Mouse (Mus musculus): ENCODE data around the gene Myl10.
"Not testable (repeated sequence)": the region's sequence is repeated elsewhere in the genome, so short reads cannot be mapped to it uniquely, and the experiment has no call there.

Gene Myl10

DNA sequence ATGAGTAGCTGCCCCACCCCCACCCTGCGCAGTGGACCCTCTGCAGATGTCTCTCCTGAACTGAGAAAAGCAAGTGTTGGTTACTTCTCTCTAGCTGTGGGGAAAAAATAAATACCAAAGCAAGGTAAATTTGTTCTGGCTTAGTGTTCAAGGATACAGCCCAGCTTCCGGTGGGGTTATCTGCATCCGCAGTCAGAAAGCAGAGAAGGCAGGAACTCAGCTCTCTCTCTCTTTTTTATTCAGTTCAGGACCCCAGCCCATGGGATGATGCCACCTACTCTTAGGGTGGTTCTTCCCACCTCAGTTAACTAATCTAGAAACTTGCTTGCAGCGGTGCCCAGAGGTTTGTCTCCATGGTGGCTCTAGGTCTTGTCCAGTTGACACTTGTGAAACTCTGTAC is at the start of gene Myl10:
Gene Myl10 (plus strand): TSS at position 363 of the 400 bp plus-strand sequence.
- DNase-seq, result no peak

DNA sequence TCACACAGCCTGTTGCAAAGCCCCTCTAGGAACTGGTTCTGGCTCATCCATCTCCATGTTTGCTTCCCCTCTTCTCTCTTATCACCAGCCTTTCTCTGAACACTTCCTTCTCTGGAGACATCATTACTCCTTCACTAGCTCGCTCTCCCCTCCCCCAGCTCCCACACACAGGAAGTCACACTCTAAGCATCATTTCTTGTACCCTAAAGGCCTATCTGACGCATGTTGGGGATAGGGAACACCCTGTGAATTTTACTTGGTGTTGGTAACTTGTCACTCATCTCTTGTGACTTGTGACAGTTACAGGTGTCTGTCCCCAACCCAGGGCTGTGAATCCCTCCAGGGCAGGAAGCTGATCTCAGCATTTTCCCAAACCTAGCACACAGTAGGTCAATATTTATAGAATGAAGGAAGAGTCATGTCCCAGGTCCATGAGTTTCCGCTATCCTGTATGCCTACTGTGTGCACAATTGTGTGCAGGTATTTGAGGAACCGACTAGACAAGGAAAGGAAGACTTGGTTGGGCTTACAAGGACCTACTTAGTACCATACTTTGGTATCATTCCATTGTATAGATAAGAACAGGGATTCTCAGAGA is 46.1 kb upstream of the Myl10 start:
- DNase-seq, result no peak

DNA sequence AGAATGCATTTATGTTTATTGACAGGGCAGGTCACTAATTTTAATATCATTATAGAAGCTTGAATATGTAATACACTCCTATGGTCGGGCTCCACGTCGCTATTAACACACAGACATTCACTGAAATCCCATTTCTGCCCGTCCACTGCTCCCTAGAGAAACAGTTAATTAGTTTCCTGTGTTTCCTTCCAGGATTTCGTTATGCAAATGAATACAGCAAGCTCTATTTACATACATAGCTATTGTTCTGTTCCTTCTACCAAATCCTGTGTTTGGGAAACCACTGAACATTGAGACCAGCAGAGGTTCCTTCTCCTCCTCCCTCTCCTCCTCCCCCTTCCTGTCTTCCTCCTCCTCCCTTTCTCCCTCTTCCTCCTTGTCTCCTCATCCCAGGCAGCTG is 43.9 kb upstream of the Myl10 start:
- DNase-seq, result no peak

DNA sequence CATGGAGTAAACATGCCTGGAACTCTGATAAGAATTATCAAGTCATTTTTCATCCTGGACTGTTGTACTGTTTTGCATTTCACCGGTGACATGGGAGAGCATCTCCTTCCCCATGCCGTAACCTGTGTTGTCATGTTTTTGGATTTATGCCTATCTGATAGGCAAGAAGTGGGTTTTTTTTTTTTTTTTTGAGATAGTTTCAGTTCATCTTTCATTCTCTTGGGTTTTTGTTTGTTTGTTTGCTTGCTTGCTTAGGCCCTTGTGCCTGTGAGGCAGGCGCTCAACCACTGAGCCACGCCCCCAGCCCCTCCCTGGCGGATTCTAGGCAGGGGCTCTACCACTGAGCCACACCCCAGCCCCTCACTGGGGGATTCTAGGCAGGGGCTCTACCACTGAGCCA is 43.3 kb upstream of the Myl10 start:
- no peak for DNase-seq

DNA sequence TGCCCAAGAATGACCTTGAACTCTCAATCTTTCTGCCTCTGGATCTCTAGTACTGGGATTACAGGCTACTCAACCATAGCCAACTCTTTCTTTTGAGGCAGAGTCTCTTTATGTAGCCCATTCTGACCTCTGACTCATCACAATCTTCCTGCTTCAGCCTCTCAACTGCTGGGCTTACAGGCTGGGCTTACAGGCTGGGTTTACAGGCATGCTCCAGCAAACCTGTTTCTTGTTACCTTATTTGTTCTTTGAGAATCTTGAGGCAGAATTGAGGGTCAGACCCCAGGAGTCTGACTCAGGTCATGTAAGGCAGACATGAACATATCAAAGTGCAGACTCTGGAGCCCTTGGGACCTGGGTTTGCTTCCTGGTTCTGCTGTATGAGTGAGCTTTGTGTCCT is 38.5 kb upstream of the Myl10 start:
- DNase-seq, result no peak

DNA sequence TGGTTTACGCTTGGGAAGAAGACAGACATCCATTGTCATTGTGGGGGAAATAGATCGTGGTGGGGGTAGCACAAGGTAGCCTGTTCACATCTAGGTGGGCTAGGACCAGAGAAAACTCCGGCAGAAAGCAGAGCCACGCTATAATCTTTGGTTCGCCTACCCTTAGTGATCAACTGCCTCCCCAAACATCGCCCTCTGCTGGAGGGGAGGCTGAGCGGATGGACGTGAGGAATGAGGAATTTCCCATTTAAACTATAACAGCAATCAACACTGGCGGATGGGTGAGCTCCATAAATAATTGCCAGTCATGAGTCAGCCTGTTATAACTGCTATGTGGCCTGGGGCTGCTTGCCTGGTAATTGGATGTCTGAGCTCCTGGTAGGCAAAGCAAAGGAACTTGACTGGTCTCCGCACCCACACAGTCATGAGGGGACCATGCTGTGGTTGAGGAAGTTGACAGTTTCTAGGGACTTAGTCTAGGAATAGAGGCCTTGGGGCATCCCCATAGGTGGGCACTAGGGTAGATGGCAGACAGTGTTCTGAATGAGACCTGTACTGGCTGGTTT is 36.0 kb upstream of the Myl10 start:
- DNase-seq, result no peak

DNA sequence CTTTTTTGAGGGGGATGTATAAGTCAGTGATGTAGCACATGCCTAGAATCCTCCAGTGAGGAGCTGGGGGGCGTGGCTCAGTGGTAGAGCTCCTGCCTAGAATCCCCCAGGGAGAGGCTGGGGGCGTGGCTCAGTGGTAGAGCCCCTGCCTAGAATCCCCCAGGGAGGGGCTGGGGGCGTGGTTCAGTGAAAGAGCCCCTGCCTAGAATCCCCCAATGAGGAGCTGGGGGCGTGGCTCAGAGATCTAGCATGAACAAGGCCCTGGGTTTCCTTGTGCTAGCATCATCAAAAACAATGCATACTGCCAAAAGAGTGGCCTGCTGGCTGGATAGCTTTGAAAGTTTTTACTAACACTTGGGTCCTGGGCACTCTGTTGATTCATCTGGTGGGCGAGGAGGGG is 32.2 kb upstream of the Myl10 start:
- DNase-seq, result not testable (repeated sequence)

DNA sequence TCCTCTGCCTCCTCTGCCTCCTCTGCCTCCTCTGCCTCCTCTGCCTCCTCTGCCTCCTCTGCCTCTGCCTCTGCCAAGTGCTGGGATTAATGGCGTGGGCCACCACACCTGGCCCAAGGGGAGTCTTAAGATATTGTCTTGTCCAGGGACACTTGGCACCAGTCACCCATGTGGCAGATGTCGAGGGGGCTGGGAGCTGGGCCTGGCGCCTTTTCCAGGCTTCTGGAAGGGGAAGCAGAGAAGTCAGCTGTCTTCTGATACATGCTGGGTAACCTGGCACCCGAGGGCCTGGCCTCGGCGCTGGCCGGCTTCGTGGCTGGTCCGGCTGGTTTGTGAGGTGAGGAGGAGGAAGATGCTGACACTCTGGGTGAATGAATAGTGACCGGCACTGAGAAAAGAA is 30.7 kb upstream of the Myl10 start:
- DNase-seq, result no peak

DNA sequence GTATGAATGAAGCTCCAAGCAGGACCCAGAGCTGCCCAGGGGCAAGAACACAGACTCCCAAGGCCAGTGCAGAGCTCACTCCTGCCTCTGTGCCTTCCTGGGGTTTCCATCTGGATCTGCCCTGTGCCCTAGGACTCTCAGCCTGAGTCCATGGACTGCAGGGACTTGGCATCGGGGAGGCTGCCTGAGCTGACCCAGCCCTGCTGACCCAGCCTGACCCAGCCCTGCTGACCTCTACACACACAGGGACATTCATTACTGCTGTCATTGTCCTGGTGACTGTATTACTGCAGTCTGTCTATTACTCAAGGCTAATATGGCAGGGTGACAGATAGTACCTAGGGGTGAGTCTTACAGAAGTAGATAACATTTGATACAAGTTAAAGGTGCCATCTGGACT is 30.1 kb upstream of the Myl10 start:
- DNase-seq, result no peak

DNA sequence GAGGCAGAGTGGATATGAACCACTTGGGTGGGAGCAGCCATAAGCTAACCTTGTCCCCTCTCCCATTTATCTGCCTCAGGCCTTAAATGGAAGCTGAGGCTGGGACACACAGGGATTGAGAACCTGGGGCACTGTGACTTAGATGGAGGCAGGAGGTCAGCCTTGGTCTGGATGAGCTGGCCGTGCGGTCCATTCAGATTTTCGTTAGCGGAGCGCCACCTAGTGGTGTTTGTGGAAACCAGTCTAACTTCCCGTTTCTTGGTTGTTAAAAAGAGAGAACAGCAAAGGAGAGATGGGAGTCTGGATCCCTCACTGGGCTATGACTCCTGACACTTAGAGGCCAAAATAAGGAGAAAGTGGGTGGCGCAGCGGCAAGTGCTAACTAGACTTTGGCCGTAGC is 28.4 kb upstream of the Myl10 start:
- DNase-seq, result peak; percentile 65

DNA sequence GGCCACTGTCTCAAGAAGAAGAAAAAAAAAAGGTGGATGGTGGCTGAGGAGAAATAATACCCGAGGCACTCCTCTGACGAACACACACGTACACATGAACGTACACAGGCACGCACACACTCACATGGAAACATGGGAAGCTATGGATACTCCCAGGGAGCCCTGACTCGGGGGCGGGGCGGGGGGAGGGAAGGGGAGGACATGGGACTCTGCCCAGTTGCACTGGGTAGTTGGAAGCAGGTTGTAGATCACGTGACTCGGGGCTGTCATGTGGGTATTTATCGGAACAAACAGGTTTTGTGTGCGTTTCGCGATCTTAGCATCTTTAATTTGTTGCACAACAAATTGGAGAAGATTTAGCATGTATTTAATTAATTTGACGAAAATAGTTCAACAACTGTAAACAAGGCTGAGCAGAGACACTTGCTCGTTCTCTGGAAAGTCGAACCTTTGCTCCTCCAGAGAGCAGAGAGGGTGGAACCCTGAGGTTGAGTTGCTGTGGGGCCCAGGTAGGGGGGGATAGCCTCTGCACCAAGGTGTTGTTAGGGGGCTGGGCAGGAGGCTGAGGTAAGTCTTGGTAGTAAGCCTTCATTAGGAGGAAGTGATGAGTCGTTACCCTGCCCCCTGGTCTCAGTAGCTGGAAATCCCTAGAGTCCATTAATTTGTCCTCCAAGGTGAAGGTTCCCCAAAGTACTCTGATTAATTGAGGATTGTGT is 16.5 kb upstream of the Myl10 start:
- DNase-seq, result no peak

DNA sequence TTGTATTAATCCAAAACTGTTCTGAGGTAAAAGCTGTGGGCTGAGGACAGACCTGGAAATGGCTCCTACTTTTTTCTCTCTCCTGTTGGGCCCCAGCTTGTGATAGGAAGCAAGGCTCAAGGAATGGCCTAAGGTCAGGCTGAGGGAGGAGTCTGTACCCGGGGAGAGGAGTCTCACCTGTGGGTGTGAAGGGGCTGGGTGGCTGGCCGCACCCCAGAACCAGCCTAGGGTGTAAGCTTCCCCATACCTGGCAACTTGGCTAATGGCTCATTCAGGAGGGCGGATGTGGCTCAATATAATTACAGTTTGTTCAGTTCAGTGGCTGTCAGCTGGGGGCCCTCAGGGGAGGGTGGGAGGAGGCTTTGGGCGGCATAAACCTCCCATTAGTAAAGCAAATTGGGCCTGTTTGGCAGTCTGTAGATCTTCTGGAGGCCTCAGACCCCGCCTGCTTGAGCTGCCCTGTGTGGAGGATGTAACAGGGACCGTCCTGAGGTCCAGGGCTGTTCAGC is 14.1 kb upstream of the Myl10 start:
- DNase-seq, result no peak

DNA sequence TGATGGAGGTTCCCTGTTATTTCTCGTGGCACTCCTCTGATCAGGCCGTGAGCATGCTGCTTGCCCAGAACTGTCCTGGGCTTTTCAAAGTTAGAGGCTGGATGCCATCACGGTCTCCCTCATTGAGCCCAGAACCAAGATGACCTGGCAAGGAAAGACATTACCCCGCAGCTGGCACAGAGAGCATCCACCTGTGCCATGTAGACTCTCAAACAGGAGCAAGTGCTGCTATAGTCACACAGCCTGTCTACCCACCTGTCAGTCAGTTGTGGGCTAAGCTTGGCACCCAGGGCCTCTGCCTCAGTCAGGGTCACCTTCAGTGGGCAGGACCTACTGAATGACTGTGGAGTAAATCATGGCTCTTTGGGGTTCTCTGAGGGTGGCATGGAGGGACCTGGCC is 6.6 kb upstream of the Myl10 start:
- DNase-seq, result no peak

DNA sequence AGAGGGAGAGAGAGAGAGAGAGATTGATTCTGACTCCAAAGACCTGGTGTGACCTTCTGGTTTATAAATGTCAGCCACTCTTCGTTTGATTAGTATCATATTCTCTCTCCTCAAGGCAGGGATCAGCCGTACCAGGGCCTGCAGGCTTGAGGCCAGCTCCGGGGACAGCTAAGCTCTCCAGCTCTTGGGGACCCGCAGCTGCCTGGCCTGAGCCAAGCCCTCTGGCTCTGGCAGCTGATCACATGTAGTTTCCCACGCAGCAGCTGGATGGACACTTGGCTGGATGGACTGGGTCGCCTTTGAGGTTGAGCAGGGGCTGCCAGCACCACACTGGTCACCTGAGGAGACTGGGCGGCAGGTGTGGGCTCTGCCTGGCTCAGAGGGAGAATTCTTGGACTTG is 5.4 kb upstream of the Myl10 start:
- no peak for DNase-seq

DNA sequence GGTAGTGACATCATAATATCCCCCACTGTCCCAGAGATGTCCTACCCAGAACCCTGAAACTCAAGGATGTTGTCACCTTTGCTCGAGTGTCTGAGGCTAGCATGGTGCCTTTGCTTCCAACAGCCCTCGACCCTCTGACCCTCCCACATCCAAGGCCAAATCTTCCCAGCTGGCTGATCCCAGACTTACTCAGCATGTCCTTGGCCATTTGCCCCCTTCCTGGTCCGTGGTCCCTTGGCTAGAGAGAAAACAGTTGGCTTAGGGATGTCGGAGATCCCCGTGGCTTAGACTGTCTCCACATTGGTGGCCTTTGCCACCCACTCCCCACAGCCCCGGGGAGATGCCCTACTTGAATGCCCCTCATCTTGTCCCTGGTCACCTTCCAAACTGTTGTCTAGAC is 4.1 kb upstream of the Myl10 start:
- no peak for DNase-seq

DNA sequence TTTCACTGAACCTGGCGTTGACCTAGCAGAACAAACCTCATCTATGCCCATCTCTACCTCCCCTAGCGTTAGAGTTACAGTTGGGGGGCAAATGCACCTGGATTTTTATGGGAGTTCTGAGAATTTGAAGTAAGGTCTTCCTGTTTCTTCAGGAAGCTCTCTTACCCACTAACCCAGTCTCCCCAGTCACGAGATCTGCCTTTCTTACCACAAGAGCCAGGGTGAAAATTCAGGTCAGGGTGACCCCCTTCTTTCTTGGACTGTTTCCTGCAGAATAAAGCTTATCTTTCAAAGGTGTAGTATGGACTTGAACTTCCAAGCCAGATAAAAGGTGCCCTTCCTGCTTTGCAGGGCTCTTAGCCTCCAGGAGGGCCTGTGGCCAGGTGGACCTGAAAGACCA is 1.8 kb upstream of the Myl10 start:
- no peak for DNase-seq

DNA sequence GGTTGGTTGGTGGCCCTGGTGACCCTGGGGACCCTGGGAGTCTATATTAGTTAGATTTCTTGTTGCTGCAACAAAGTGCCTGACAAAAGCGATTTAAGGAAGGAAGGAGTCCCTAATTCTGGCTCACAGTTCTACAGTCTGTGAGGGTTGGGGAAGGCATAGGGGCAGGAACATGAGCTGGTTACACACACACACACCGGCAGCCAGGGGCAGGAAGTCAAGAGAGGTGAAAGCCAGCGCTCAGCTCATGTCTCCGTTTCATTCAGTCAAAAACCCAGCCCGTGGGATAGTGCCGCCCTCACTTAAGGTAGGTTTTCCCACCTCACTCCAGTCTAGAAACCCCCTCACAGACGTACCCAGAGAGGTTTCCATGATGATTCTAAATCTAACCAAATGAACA is 472 bp downstream of the Myl10 start:
- DNase-seq, result no peak

DNA sequence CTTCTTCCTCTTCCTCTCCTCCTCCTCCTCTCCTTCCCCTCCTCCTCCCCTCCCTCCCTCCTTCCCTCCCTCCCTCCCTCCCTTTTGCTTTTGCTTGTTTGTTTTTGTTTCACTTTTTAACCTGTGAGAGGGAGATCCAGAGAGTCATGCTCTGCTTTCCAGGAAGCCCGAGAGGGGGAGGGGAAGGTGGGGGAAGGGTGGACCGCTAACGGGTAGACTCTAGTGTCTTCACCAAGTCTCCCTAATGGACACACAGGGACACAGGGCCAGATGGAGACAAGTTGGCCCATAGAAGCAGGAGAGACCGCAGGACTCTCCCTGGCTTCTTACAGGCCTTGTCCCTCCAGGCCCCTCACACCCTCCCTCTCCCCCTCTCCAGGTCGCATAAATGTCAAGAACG is 2.0 kb downstream of the Myl10 start:
- DNase-seq, result no peak

DNA sequence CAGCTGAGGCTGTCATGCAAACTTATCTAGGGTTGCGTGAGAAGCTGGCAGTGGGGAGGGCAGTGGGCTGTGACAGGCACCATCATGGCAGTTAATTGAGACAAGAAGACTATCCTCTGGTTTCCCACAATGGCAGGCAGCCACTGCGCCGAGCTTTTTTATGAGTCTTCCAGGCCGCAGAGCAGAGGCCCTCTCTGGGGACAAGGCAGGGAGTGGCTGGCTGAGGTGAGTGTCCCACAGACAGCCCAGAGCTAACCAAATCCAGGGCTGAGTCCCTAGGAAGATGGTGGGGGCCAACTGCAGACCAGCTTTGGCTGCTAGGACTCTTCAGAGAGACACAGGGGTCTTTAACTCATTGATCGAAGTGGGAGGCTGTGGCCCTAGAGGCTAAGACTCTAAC is 3.6 kb downstream of the Myl10 start:
- no peak for DNase-seq

DNA sequence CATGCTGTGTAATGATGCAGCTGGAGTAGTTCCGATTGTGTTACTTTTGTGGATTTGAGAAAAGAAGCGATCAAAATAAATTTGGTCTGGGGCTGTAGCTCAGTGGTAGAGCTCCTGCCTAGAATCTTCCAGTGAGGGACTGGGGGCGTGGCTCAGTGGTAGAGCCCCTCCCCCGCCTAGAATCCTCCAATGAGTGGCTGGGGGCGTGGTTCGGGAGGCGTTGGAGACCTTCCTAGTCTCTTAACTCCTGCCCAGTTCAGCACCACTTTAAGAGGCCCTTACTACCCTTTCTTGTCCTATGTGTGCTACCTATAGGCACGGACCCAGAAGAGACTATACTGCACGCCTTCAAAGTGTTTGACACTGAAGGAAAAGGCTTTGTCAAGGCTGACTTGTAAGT is 4.7 kb downstream of the Myl10 start:
- no peak for DNase-seq

DNA sequence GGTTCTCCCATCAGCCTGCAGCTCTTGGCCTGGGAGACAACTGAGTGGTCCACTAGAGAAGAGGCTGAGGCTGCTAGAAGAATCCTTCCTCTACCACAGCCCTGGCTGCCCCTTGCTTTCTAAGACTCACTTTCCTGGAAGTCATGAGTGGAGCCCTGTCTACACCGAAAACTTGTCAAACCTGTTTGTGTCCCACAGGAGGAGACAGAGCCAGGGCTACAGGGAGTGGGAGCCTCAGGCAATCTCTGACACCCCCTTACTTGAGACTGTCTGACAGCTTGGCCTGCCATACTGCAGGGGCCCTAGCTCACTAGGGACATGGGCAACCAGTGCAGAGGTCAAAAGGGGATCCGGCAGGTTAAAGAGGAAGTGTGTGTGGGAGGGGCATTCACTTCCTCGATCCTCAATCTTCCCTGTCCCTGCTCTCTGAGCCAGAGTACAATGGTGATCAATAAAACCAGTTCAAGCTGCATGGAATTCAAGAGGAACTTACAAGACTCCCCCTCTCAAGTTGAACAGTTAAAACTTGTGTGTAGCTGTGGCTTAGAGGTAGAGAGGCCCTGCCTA is 9.3 kb downstream of the Myl10 start:
- DNase-seq, result no peak

DNA sequence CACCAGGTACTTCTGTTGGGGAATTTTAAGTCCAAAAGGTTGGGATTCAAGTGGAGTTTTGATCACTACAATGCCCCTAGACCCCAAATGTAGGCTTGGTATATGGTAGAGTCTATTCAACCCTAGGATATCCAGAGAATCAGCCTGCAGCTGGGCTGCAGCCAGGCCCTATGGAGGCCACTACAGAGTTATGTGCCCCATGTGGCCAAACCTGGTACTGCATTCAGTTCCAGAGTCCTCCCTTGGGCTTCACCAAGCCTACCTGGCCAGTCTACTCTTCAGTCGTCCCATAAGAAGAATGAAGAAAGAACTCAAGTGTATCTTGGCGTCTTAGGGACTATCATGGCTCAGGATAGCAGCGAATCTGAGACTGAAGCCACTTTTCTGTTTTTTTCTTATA is 10.8 kb downstream of the Myl10 start:
- DNase-seq, result peak; percentile 41

DNA sequence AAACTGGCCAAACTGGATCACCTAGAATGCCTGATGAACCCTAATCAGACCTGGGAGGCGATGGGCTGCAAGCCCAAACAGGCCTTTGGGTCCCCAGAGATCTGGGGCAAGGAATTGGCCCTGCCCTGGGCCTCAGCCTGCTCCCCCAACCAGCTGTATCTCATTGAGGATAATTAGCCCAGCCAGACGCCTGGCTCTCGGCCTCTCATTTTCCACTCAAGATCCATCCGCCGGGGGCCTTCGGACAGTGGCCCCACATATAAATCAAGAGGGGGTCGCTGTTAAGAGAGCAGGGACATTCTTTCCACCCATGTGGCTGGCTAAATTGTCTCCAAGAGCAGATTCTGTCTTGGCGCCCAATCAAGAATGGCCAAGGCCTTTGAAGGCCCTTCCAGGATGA is 11.2 kb downstream of the Myl10 start:
- DNase-seq, result no peak

DNA sequence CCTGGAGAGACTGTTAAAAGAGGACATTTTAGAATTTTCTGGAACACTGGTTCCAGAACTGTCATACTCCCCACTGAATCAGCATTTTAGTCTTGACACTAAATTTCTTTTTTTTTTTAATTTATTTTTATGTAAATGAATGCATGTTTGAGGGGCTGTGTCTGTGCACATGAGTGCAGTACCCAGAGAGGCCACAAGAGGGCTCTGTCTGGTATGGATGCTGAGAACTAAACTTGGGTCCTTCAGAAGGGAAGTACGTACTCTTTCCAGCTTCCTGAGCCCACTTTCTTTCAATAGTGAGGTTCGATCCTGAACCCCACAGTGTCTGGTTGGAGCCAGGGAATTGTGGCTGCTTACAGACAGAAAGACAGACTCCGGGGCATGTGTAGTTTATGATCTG is 12.6 kb downstream of the Myl10 start:
- DNase-seq, result no peak
